Mouse (Mus musculus) embryo, embryonic 10 days (tissue): ENCODE data around the gene Cryab.

Experiments
- DNase-seq: peaks from one replicate; pipeline ENCODE4 v3.0.0-alpha.2; 2015; ENCODE audit warnings: low spot score

Cryab gene

GRCm38 (mm10) chr9:50742744-50743143 is 8.4 kb upstream of the Cryab start:
- DNase-seq: no peak

DNA sequence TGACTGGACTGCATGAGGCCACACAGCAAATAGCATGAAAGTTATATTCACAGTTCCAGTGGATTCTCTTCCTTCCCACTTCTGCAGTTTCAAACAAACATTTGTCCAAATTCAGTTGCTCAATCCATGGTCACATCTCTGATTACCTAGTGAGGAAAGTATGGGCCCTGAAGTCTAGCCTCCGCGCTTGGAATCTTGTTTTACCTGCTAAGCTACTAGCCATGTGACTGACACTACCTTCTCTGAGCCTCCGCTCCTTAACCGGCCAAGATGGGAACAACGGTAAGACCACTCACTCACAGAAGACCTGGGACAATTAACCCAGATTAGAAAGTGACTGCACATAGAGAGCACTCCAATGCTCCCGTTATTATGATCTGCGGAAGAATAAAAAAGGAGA is 5.3 kb upstream of the Cryab start:
- peak; percentile 32 for DNase-seq

DNA sequence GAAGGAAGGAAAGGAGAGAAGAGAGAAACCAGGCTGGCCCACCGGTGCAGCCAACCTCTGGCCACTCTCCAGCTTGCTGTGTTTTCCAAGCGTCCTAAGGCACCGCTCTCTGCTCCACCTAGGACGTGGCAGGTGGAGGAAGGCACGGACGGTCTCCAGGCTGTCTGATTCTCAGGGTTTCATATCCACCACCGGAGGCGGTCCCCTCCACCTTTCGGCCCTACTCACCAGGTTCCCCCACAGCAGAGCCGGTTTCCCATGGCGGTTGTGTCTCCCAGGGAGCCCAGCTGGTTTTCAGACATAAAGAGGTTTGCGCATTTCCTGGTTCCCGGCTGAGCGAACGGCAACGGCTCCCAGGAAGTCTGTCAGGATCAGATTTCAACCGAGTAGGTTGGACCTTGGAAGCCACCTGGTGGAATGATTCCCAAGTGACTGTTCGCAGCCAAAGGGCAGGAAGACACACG is 4.9 kb upstream of the Cryab start, which contains the start of gene 2310030G06Rik:
Gene 2310030G06Rik (minus strand): TSS at position 323 of the 464 bp plus-strand sequence.
- peak; percentile 70 for DNase-seq

GRCm38 (mm10) chr9:50750706-50751105 is 419 bp upstream of the Cryab start:
- no peak for DNase-seq

- no peak for DNase-seq
Measured at GRCm38 (mm10) chr9:50752054-50752602, 1.0 kb downstream of the Cryab start, which contains the start of gene Hspb2. Gene Hspb2, minus strand, starts transcription at chr9:50752354.

GRCm38 (mm10) chr9:50752784-50753615 is 1.9 kb downstream of the Cryab start:
- DNase-seq: no peak

DNA sequence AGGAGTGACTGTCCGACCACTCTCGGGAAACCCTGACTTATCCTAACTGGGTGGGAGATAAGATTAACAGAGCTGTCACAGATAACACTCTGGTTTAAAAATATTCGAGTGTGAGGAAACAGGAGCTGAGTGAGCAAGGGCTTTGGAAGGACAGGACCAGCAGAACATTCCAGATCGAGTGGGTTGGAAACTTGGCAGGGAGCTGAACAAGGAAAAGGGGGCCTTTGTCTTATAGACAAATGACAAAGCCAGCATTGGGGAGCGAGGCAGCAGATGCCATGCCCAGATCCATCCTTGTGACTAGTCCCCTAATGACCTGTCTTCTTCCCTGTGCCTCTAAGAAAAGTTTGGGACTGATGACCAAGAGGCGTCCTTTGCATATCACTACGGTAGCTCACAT is 2.8 kb downstream of the Cryab start:
- no peak for DNase-seq

DNA sequence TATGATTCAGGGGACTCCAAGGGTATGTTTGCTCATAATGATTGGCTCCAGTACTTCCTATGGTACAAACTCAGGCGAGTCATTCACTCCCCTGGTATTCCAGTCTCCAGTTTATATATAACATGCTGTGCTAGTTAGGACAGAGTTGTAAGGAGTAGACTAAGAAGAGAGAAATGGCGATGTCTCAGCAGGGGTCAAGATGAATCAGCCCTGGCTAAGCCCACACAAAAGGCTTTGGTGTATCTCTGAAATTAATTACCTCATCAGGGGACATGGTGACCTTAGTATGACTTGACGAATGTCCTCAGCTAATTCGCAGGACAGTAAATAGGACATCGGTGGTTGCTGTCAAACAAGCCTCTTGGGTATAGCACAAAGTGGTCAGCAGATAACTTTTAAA is 5.6 kb downstream of the Cryab start:
- DNase-seq: no peak

DNA sequence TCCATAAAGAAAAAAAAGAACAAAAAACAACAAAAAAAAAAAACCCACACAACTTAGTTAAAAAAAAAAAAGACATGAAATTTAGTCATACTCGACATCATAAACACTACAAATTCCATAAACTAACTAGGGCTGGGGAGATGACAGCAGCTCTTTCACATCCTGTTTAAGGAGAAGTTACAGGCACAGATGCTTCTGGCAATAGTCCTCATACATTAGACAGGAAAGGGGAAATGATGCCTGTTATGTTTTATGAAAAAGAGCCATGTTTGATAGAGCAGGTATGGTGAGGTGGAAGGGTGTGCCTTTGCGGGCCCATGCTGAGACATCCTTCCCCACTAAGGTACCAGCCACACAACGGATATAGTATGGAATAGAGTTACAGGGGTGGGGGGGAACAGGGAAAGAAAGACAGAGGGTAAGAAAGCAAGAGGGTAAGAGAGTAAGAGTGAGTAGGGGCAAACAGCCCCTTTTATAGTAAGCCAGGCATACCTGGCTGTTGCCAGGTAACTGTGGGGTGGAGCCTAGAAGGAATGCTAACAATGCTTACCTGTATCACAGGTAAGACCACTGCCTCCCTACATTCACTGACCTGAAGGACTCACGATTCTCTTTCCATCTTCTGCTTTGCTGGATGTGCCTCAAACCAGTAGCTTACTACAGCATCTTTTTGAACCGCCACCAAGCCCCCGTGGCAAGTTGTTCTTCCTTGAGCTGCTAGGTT is 10.6 kb downstream of the Cryab start:
- no peak for DNase-seq

- peak; percentile 61 for DNase-seq
Measured at GRCm38 (mm10) chr9:50763331-50763730, 12.2 kb downstream of the Cryab start.

DNA sequence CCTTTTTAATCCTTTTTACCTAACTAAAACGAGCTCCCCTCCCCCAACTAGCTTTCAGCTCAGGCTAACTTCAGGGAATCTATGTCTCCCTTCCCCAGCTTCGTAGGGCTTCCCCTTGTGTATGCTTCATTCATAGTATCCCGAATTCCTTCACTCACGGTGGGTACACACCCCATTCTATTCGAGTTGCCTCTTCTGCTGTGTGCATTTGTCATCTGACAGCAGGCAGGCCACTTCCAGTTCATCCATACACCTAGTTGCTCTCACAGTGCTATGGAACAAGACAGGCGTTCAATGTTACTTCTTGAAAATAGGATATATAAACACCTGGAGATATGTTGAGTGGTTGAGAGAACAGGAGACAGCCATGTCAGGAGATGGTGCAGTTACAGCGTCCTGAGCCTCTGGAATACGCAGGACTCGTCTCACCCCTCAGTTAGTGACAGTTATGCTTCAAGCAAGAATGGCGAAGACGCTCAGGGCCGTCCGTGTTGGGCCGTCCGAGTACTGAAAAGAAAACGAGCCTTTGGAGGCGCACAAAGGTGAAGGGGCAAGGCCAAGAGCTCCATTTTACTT is 16.5 kb downstream of the Cryab start:
- DNase-seq: no peak

GRCm38 (mm10) chr9:50768107-50769002 is 17.2 kb downstream of the Cryab start, which contains the start of gene Fdxacb1:
Gene Fdxacb1, plus strand, starts transcription at chr9:50768236.
- peak; percentile 98 for DNase-seq

- no peak for DNase-seq
Measured at GRCm38 (mm10) chr9:50770011-50770410, 18.9 kb downstream of the Cryab start.

GRCm38 (mm10) chr9:50774026-50774462 is 22.9 kb downstream of the Cryab start:
- DNase-seq: no peak

DNA sequence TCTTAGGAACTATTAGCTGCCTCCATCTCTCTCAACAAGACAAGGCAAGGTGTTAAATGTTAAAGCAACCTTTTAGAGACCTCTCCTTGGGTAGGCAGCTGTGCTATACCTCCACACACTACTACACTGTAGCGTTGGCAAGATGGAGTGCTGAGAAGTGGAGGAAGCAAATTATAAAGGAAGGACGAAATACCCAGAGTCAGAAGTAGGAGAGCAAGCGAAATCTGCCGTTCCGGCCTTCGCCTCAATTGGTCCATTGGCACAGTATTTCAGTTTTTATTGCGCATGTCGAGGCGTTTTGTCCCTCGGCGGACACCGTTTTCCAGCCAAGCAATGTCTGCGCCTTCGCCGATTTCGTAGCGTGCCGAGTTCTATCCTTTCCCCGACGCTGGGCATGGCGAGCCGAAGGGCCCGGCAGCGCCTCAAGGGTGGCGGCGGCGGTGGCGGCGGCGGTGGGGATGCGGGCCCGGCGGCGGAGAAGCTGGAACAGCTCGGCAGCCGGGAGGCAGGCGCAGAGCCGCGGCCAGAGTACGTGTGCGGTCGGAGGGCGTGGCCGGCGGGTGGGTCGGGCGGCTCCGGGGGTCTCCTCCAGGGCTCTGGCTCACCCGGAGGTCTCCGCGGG is 24.0 kb downstream of the Cryab start, which contains the start of the genes Alg9 and 1110032A03Rik:
Gene Alg9 (plus strand): TSS at position 29 of the 622 bp plus-strand sequence.
Gene 1110032A03Rik (minus strand): TSS at position 530 of the 622 bp plus-strand sequence.
- peak; percentile 93 for DNase-seq

DNA sequence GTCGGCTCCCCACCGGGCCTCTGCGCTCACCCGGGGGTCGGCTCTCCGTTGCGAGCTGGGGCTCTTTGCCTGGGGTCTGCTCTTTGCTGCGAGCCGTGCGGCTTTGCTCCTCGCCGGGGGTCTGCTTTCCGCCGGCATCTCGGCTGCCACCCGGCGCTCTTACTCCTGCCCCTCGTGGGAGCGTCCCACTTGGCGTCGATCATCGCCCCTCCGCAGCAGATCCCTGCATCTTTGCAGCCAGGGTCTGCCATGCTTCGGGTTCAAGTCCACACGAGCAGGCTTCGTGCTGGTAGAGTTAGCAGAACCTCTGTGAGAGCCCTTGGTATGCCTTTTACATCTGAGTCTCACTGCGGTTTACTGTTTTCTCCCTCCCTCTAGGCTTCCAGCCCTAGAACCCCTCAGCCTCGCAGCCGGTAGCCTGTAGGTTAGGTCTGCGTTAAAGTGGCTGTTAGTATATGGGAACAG is 24.6 kb downstream of the Cryab start:
- DNase-seq: peak; percentile 49

DNA sequence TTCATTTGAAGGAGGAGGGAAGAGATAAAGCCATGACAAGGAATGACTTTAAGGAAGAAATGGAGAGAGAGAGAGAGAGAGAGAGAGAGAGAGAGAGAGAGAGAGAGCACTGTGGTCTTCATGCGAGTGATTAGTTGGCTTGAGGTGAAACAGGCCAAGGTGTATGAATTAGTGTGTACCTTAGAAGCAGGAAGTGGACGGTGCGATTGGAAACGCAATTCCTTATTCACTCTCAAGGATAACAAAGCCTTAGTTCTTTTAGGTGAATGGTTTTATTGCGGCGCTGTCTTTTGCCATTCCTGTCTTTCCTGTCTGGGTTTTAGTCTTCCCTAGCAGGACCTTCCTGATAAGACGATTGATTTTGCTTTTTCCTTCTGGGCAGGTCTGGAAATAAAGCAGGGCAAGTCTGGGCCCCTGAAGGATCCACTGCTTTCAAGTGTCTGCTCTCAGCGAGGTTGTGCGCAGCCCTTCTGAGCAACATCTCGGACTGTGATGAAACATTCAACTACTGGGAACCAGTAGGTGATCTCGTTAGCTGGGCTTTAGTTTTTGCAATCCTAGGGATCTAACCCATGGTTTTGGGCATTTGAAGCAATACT is 25.1 kb downstream of the Cryab start:
- no peak for DNase-seq

- peak; percentile 67 for DNase-seq
Measured at GRCm38 (mm10) chr9:50782155-50782554, 31.0 kb downstream of the Cryab start.

DNA sequence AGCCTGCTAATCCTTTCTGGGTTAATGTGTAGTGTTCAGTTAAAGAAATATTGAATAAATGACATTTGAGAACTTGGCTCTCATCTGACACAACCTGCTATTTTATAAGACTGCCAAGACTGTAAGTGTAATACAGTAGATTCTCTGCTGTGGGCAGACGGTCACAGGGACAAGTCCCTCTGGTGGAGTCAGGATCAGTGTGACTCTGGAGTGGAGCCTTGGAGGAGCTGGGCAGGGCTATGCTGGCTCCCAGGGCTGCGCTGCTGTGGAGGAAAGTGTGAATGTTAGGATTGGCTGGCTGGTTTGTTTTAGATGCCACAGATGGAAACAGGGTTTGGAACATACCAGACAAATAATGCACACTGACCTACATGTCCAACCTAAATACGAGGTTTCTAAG is 44.1 kb downstream of the Cryab start:
- no peak for DNase-seq

DNA sequence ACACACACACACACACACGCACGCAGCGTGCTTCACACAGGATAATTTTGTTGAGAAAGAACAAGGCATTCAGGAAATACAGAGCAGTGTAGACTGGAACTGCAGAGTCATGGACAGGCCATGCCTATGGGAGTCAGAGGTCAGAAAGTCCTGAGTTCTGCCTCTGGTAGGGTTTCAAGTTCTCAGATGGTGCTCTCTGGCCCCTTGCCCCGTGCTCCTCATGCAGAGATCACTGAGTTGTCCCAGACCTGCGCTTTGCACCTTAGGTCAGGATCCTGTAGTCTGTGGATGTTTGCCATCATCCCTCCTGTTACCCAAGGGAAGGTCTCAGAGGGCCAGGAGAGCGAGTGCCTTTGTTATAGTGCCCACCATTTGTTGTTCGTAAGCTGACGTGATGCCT is 45.7 kb downstream of the Cryab start:
- no peak for DNase-seq
